Mouse (Mus musculus) sigmoid colon, adult 10 weeks (tissue): ENCODE data around the gene P2rx6. TPM values are rescaled to one million over a fixed set of nuclear protein-coding genes. Genes with fewer than 3 reads are reported as not detected.

Experiments
- polyA plus RNA-seq: library from polyadenylated mRNA; stranded (reverse); fragments of 350-450 nt; fragmentation: Illumina TruSeq; extraction: RNeasy Lipid Tissue Mini Kit (QIAGEN cat#74804); gene quantifications from one replicate; pipeline ENCODE4 v1.2.3, GENCODE M21; 2014; ENCODE audit warnings: low read depth, low replicate concordance

P2rx6 gene
- 0.28 TPM for polyA plus RNA-seq

DNA sequence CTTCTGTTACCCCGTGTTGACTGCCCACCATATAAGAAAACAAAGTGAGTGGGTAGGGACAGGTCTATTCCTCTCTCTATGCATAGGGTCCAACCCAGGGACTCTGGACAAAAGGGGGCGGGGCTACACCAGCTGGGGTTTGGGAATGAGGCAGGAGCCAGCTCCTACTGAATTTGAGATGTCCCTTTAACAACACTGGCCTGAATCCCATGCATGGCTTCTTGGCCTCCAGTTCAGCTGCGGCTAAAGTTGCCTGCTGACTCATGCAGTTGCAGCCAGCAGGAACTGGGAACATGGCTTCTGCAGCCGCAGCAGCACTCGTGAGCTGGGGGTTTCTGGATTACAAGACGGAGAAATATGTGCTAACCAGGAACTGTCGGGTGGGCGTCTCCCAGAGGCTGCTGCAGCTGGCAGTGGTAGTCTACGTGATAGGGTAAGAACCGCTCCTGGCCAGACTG lies at the start of gene P2rx6:
P2rx6 (plus strand) TSS at position 135 of the 458 bp plus-strand sequence.

DNA sequence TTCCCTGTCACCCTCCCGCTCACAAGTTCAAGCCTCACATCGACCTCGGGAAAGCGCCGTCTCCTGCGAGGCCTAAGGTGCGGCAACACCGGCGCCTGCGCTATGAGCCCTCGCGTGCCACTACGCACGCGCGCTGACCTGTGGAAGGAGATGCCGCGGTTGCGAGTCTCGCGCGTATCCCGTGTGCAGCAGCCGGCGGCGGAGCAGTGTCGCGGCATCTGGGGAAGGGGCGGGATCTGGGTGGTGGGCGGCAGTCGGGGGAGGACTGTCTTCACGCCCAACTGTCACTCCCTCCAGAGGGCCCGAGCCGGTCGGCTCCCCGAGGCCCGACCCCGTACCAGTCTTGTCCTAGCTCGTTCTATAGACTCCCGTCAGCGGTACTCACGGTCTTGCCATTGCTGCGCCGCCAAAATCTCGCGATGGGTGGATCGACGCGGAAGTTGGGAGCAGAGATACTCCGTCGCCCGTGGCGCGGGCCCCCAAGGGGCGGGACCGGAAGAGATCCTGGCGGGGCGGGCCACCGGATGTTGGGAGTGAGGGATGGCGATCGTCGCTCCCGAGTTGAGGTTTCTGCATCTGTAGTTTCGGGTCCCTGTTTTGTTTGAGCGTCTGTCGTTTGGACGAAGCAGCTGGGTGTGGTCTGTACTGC lies 30.9 kb upstream of the P2rx6 start, which contains the start of gene Thap7:
Thap7 (minus strand) TSS at position 497 of the 649 bp plus-strand sequence.

GRCm38 (mm10) chr16:17561128-17561750 lies 446 bp upstream of the P2rx6 start, which contains the start of gene Lrrc74b:
Gene Lrrc74b (minus strand): TSS chr16:17561247.

GRCm38 (mm10) chr16:17583064-17583463 lies 21.4 kb downstream of the P2rx6 start, which contains the start of gene Slc7a4:
Gene Slc7a4 (minus strand): TSS chr16:17583214.

GRCm38 (mm10) chr16:17619198-17620105 lies 57.8 kb downstream of the P2rx6 start, which contains the start of gene Smpd4:
Gene Smpd4 (plus strand): TSS chr16:17619354.

Other genes with a start within 250 kb of the P2rx6 start
- gene Serpind1, start 230.5 kb upstream of the P2rx6 start, polyA plus RNA-seq: not detected
- gene Snap29, start 155.9 kb upstream of the P2rx6 start, polyA plus RNA-seq: 81.2 TPM
- gene Pi4ka, start 155.6 kb upstream of the P2rx6 start, polyA plus RNA-seq: 17.7 TPM
- gene Crkl, start 109.9 kb upstream of the P2rx6 start, polyA plus RNA-seq: 28.2 TPM
- 0.38 TPM for gene Aifm3, start 72.3 kb upstream of the P2rx6 start, polyA plus RNA-seq
- 17.8 TPM for gene Lztr1, start 53.2 kb upstream of the P2rx6 start, polyA plus RNA-seq
- gene Thap7, start 30.7 kb upstream of the P2rx6 start, polyA plus RNA-seq: 1.3 TPM
- 0.32 TPM for gene Lrrc74b, start 638 bp upstream of the P2rx6 start, polyA plus RNA-seq
- 0.32 TPM for gene Slc7a4, start 21.3 kb downstream of the P2rx6 start, polyA plus RNA-seq
- 15.8 TPM for gene Smpd4, start 57.5 kb downstream of the P2rx6 start, polyA plus RNA-seq
- 0.85 TPM for gene Ccdc74a, start 84.6 kb downstream of the P2rx6 start, polyA plus RNA-seq
- gene Med15, start 171.0 kb downstream of the P2rx6 start, polyA plus RNA-seq: 13.7 TPM
- 10.7 TPM for gene Klhl22, start 197.7 kb downstream of the P2rx6 start, polyA plus RNA-seq
- gene Scarf2, start 235.4 kb downstream of the P2rx6 start, polyA plus RNA-seq: not detected